18 mouse cellular contexts compared by ENCODE assay signal in the genomic region with DNA sequence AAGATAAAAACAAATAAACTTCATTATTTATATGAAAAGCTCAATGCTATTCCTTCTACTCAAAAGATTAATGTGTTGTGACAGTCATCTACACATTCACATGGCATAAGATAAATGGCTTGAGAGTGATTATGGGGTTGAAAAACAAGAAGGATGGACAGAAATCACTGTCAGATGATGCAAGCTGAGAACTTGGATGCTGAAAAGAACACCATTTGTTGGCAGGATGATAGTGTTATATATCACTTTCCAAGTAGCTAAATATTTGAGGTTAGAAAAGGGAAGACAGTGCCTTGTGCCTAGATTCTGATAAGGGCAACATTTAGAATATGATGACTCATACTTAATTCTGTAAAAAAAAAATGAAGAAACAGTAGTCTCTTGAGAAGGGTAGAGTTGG.
"Had no signal": no experiment of that assay in that cellular context is flagged by ENCODE, and none has a peak within 500 bp of the region (broad histone marks: within the 10 kb centered on the region; RNA-seq: fewer than 3 reads in every experiment).

No protein-coding gene starts in this region.

- H3K27ac ChIP-seq: lung, embryonic 15.5 days; macrophage; midbrain, embryonic 13.5 days; midbrain, embryonic 15.5 days; neural tube, embryonic 13.5 days; neural tube, embryonic 15.5 days had no signal

- H3K27me3 ChIP-seq: lung, embryonic 15.5 days; megakaryocyte, embryonic 14.5 days; midbrain, embryonic 13.5 days; midbrain, embryonic 15.5 days; neural tube, embryonic 13.5 days; neural tube, embryonic 15.5 days had no signal

- H3K9me3 ChIP-seq: lung, embryonic 15.5 days; megakaryocyte, embryonic 14.5 days; midbrain, embryonic 13.5 days; midbrain, embryonic 15.5 days; neural tube, embryonic 13.5 days; neural tube, embryonic 15.5 days had no signal

- DNase-seq: lung, adult 2 months; lung, postnatal 14 days; lung, postnatal 36 days; retina, postnatal 1 day; right cerebral cortex, adult 18-20 months; right cerebral cortex, postnatal 25 days; right cerebral cortex, postnatal 4 days; spleen, adult 18-20 months; thymus, adult 18-20 months; thymus, postnatal 14 days; thymus, postnatal 36 days had no signal

- H3K4me3 ChIP-seq: lung, embryonic 15.5 days; megakaryocyte, embryonic 14.5 days; midbrain, embryonic 13.5 days; midbrain, embryonic 15.5 days; neural tube, embryonic 13.5 days; neural tube, embryonic 15.5 days had no signal

- H3K36me3 ChIP-seq: lung, embryonic 15.5 days; midbrain, embryonic 13.5 days; midbrain, embryonic 15.5 days; neural tube, embryonic 13.5 days; neural tube, embryonic 15.5 days had no signal

- H3K4me1 ChIP-seq: lung, embryonic 15.5 days; megakaryocyte, embryonic 14.5 days; midbrain, embryonic 13.5 days; midbrain, embryonic 15.5 days; neural tube, embryonic 13.5 days; neural tube, embryonic 15.5 days had no signal
